Mouse (Mus musculus) forebrain, embryonic 16.5 days (tissue): ENCODE results near the gene Farp1. TPM values are rescaled to one million over a fixed set of nuclear protein-coding genes. Genes with fewer than 3 reads are reported as not detected.

Experiments used
- ATAC-seq: fragments of 200-750 bp; cut with Nextera tagmentation; 2 replicates; pipeline ENCODE4 v1.8.0; 2017; ENCODE audit warnings: mild to moderate bottlenecking, moderate library complexity
- H3K27ac ChIP-seq: fragments of 300-500 bp; sonication (generic); 2 replicates; pipeline ENCODE4 v1.5.1; 2014; ENCODE audit warnings: low read length, control low read depth
- H3K27me3 ChIP-seq: fragments of 300-500 bp; sonication (generic); replicated peaks from 2 replicates; pipeline ENCODE4 v1.6.1; 2014; ENCODE audit warnings: low read length; ENCODE audit not compliant: control insufficient read depth, insufficient read depth
- H3K36me3 ChIP-seq: fragments of 300-500 bp; sonication (generic); 2 replicates; pipeline ENCODE4 v1.6.1; 2014; ENCODE audit not compliant: control insufficient read depth, insufficient read depth
- H3K4me1 ChIP-seq: fragments of 300-500 bp; sonication (generic); replicated peaks from 2 replicates; pipeline ENCODE4 v1.6.1; 2014; ENCODE audit warnings: low read length; ENCODE audit not compliant: control insufficient read depth, insufficient read depth
- H3K4me2 ChIP-seq: fragments of 300-500 bp; sonication (generic); 2 replicates; pipeline ENCODE4 v1.6.1; 2014; ENCODE audit warnings: mild to moderate bottlenecking, low read length, control low read depth
- H3K4me3 ChIP-seq: fragments of 300-500 bp; sonication (generic); replicated peaks from 2 replicates; pipeline ENCODE4 v1.5.1; 2014; ENCODE audit warnings: mild to moderate bottlenecking, low read length, control low read depth
- H3K9ac ChIP-seq: fragments of 300-500 bp; sonication (generic); replicated peaks from 2 replicates; pipeline ENCODE4 v1.6.1; 2014; ENCODE audit warnings: low read depth, low read length, control low read depth
- H3K9me3 ChIP-seq: fragments of 300-500 bp; sonication (generic); 2 replicates; pipeline ENCODE4 v1.6.1; 2016; ENCODE audit warnings: low read length; ENCODE audit not compliant: control insufficient read depth
- WGBS: fragments of 180-500 bp; shearing (Covaris S2); extraction: QIAGEN DNeasy Blood & Tissue Kit; methylation state at CpG from one replicate; pipeline ENCODE4 v1.1.7; 2014; 5-methylcytosine and 5-hydroxymethylcytosine counted together
- polyA plus RNA-seq: library from polyadenylated mRNA; unstranded; fragments of >200 nt; fragmentation: Nextera tagmentation; extraction: Ambion mirVana; gene quantifications from 2 replicates; pipeline ENCODE4 v1.2.1, GENCODE M21; 2015

Farp1 gene
- polyA plus RNA-seq, 1 experiment from 2014 or later = 43.6 TPM

DNA sequence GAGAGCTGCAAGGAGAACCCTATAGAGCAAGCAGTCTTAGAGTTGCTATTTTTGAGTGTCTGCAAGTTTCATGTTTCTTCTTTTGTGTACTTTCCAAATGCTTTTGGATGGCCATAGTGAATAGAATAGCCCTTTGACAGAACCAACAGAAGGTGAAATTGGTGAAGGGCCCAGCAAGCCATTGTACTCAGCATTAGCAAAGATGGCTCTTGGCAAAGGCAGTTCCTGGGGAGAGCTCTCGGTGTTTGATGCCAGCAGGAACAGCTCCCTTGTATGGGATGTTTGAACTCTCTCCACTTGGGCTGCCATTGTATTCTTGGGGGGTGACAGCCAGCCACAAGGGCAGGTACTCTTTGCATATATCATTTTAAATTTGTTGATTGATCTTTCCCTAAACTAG is 29.7 kb downstream of the Farp1 start:
- H3K9ac ChIP-seq = no peak overlapping the region
- no peaks in the 10 kb centered on the region for H3K9me3 ChIP-seq
- no peaks in the 10 kb centered on the region for H3K27me3 ChIP-seq
- H3K4me3 ChIP-seq = no peak overlapping the region
- H3K36me3 ChIP-seq = no peaks in the 10 kb centered on the region
- no peak overlapping the region for H3K4me2 ChIP-seq
- peak overlapping the region; percentile 77 for H3K27ac ChIP-seq
- ATAC-seq = no peak
- 29% methylated on average over 1 of the region's 1 CpGs for WGBS
- peaks cover 46% of the 10 kb centered on the region for H3K4me1 ChIP-seq

DNA sequence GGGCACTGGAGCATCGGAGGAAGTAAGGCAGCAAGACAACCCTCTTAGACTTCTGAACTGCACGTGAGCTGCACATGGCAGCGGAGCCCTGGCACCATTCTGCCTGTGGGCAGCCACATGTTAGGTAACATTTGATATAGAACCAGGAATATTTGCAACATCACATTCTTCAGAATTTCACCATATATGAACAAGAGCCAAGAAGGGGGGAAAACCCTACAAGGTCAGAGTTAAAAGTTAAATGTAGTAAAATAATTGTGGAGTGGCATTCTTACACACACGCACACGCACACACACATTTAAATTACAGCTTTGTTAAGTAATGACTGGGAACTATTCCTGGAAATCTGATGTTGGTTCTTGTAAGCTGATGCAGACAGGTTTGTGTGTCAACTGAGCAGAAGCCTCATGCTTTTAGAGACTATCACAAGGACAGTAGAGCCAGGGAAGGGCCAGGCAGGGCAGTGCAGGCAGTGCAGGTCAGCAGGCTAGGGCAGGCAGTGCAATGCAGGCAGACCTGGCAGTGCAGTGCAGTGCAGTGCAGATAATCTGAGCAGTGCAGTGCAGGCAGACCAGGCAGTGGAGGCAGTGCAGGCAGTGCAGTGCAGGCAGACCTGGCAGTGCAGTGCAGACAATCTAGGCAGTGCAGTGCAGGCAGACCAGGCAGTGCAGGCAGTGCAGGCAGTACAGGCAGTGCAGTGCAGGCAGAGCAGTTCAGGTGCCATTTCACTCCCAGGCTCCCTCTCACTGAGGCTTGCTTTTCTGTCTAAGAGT is 38.3 kb downstream of the Farp1 start:
- ATAC-seq = peak; percentile 71
- WGBS = 92% methylated on average over 5 of the region's 5 CpGs
- no peaks in the 10 kb centered on the region for H3K36me3 ChIP-seq
- peaks cover 7% of the 10 kb centered on the region; the same call in 1 of the 2 replicates for H3K4me1 ChIP-seq
- no peak overlapping the region for H3K4me3 ChIP-seq
- H3K27ac ChIP-seq = peak overlapping the region; percentile 29
- H3K9ac ChIP-seq = no peak overlapping the region
- no peaks in the 10 kb centered on the region for H3K27me3 ChIP-seq
- H3K9me3 ChIP-seq = no peaks in the 10 kb centered on the region
- H3K4me2 ChIP-seq = no peak overlapping the region

DNA sequence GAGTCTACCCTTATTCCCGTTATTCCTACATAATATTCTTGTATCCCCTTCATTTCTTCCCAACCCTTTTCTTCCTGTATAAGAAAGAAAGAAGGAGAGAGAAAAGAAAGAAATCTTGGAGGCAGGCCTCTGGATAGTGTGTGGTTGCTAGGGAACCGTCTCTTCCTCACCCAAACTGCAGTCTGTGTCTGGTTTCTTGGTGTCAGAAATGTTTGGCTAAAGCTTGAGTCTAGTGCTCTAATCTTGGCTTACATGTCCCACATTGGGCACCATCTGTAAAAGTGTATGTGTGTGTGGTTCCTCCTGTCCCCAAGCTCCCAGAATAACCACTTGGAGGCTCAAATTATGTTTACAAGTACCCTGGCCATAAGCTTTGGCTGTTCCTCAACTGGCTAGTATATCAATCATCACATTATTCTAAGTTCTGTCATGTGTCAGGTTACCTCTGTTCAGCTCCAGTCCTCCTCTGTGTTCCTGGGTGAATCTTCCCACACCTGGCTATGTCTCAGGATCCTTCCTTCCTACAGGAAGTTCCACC is 39.3 kb downstream of the Farp1 start:
- H3K9ac ChIP-seq = no peak overlapping the region
- peak; percentile 64 for ATAC-seq
- no peaks in the 10 kb centered on the region for H3K27me3 ChIP-seq
- H3K36me3 ChIP-seq = no peaks in the 10 kb centered on the region
- H3K4me1 ChIP-seq = peaks cover 7% of the 10 kb centered on the region; the same call in 1 of the 2 replicates
- H3K4me3 ChIP-seq = no peak overlapping the region
- WGBS = 72% methylated on average over 2 of the region's 2 CpGs
- H3K9me3 ChIP-seq = no peaks in the 10 kb centered on the region
- H3K27ac ChIP-seq = peak overlapping the region; percentile 42; the same call in 1 of the 2 replicates
- no peak overlapping the region for H3K4me2 ChIP-seq

DNA sequence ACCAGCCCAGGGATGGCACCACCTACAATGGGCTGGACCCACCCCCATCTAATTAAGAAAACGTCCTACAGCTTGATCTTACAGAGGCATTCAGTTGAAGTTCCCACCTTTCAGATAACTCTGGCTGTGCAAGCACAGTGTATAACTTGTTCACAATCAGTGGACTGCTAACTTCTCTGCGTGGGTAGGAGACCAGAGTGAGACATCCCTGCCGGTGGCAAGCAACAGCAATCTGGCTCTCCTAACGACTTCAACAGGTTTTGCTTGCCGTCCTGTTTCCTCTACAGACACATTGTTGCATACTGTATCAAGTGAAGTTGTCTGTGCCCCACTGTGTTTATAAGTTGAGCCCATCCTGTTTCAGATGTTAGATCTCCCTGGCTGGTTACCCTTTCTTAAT is 45.7 kb downstream of the Farp1 start:
- no peaks in the 10 kb centered on the region for H3K36me3 ChIP-seq
- no peak overlapping the region for H3K27ac ChIP-seq
- 67% methylated on average over 5 of the region's 5 CpGs for WGBS
- no peaks in the 10 kb centered on the region for H3K9me3 ChIP-seq
- H3K9ac ChIP-seq = no peak overlapping the region
- no peak overlapping the region for H3K4me2 ChIP-seq
- peaks cover 10% of the 10 kb centered on the region for H3K4me1 ChIP-seq
- H3K27me3 ChIP-seq = no peaks in the 10 kb centered on the region
- no peak overlapping the region for H3K4me3 ChIP-seq
- no peak for ATAC-seq

DNA sequence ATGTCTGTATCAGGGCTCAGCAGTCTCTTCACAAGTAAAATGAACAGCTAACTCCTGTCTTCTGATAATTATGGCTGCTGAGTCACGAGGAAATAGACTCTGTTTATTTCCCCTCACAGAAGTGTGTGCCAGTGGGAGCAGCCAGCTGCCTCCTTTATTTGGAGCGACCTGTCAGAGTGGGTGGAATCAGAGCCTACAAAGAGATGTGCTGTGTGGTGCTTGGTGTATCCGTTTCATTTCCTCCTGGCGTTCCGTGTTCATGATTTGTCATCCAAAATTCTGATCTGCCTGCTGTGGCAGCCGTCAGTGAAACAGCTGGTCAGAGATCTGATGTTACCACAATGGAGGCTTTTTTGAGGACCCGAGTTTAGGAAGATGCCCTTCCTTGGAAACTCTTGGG is 47.3 kb downstream of the Farp1 start:
- Histone ChIP-seq H3K27ac (peak overlapping the region; percentile 72), H3K4me2 (0 out of 2 replicates have a peak overlapping the region, but pooled peaks have one; percentile 3), H3K9me3 (no peaks in the 10 kb centered on the region), H3K36me3 (no peaks in the 10 kb centered on the region), H3K9ac (peak overlapping the region; percentile 0; the same call in 1 of the 2 replicates), H3K27me3 (no peaks in the 10 kb centered on the region), H3K4me3 (no peak overlapping the region), H3K4me1 (peaks cover 10% of the 10 kb centered on the region)
- ATAC-seq = peak; percentile 85
- WGBS = 26% methylated on average over 7 of the region's 7 CpGs

DNA sequence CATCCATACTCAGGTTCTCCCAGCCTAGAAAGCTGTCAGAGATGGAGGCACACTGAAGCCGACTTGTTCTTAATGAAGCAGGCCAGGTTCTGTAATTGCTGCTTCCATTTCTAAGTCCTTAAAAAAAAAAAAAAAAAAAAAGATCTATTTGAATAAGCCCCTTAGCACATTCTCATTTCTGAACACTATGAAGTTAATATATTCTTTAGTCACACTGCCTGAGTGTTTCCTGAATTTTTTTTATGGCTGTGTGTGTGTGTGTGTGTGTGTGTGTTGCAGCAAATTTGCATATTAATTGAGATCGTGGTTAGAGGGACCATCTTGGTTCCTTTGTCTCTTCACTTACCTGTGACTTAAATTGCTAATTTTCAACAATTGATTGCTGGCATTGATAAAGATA is 47.8 kb downstream of the Farp1 start:
- Histone ChIP-seq H3K27ac (peak overlapping the region; percentile 72), H3K9me3 (no peaks in the 10 kb centered on the region), H3K4me2 (0 out of 2 replicates have a peak overlapping the region, but pooled peaks have one; percentile 3), H3K36me3 (no peaks in the 10 kb centered on the region), H3K27me3 (no peaks in the 10 kb centered on the region), H3K4me1 (peaks cover 10% of the 10 kb centered on the region), H3K4me3 (no peak overlapping the region), H3K9ac (no peak overlapping the region)
- ATAC-seq = peak; percentile 55
- 22% methylated on average over 2 of the region's 2 CpGs for WGBS

DNA sequence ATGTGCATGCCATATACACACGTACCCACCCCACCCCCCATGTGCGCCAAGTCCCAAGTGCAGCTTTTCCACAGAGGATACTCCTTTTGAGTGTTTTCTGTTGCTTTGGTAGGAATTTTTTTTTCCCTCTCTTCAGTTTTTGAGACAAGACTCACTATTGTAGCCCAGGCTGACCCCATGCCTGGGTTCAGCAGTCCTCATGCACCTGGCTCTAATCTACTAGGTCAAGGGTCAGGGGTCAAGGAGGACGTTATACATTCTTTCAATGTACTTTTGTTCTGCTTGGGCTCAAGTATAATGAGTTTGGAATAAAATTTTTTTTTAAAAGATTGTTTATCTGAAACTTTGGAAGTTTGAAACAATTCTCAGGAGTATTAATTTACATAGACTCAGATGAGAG is 48.4 kb downstream of the Farp1 start:
- H3K9me3 ChIP-seq = no peaks in the 10 kb centered on the region
- ATAC-seq = no peak
- no peaks in the 10 kb centered on the region for H3K27me3 ChIP-seq
- peaks cover 10% of the 10 kb centered on the region for H3K4me1 ChIP-seq
- H3K9ac ChIP-seq = no peak overlapping the region
- H3K4me2 ChIP-seq = no peak overlapping the region
- WGBS = 77% methylated on average over 3 of the region's 3 CpGs
- H3K4me3 ChIP-seq = no peak overlapping the region
- no peaks in the 10 kb centered on the region for H3K36me3 ChIP-seq
- H3K27ac ChIP-seq = no peak overlapping the region

DNA sequence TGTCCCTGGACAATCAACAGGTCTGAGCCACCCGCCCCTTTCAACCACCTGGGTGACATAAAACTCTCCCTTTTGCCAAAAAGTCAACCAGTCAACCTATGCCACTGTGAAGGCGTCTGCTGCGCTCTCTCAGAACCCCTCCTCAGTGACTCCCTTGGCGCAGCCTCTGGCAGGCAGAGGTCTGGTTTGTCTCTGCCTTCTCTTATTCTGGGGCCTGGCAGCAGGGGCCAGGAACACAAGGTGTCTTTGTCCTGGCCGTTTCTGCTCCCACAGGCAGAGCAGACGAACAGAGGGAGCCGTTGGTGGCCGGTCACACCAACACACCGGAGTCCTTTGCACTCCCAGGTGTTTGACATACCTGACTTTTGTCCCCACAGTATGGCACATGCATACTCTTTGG is 57.5 kb downstream of the Farp1 start:
- no peak overlapping the region for H3K4me3 ChIP-seq
- WGBS = 76% methylated on average over 9 of the region's 9 CpGs

DNA sequence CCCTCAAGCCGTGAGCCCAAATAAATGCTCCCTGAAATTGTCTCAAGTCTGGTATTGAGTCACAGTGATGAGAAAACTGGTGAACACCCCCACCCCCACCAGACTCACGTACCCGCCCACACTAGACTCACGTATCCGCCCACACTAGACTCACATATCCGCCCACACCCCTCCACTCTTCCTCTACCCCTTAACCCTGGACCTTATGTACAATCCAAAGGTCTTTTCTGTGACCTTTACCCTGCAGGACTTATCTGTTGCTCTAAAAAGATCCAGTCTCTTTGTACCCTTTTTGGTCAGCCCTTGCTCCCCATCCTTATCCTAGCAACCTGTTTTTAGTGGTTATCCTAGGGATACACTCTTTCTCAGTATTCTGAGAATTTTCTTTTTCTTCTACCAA is 58.9 kb downstream of the Farp1 start:
- no peak overlapping the region for H3K4me2 ChIP-seq
- H3K27me3 ChIP-seq = no peaks in the 10 kb centered on the region
- no peak overlapping the region for H3K4me3 ChIP-seq
- H3K36me3 ChIP-seq = peaks cover 2% of the 10 kb centered on the region; the same call in 1 of the 2 replicates
- peaks cover 1% of the 10 kb centered on the region; the same call in 1 of the 2 replicates for H3K9me3 ChIP-seq
- no peak overlapping the region for H3K27ac ChIP-seq
- ATAC-seq = no peak
- H3K9ac ChIP-seq = no peak overlapping the region
- H3K4me1 ChIP-seq = 0 out of 2 replicates have a peak, but pooled peaks cover 4% of the 10 kb centered on the region
- WGBS = 86% methylated on average over 6 of the region's 6 CpGs

More for the DNA sequence above, 57.5 kb downstream of the Farp1 start:
- peaks cover 3% of the 10 kb centered on the region; the same call in 1 of the 2 replicates for H3K9me3 ChIP-seq
- no peak overlapping the region for H3K4me2 ChIP-seq
- H3K27me3 ChIP-seq = no peaks in the 10 kb centered on the region
- H3K27ac ChIP-seq = no peak overlapping the region
- ATAC-seq = 0 out of 2 replicates have a peak, but pooled peaks have one; percentile 29
- peaks cover 2% of the 10 kb centered on the region; the same call in 1 of the 2 replicates for H3K36me3 ChIP-seq
- H3K9ac ChIP-seq = no peak overlapping the region
- 0 out of 2 replicates have a peak, but pooled peaks cover 4% of the 10 kb centered on the region for H3K4me1 ChIP-seq
